Mouse (Mus musculus) liver, postnatal 0 days (tissue): ENCODE data around the gene Il4ra.

Experiments
- CTCF ChIP-seq: sonication (generic); IDR thresholded peaks from 2 replicates; pipeline ENCODE4 v1.5.1; 2016; ENCODE audit warnings: antibody characterized with exemption, low read depth
- EP300 ChIP-seq: IDR thresholded peaks from 2 replicates; pipeline ENCODE4 v1.6.1; 2016; ENCODE audit warnings: antibody characterized with exemption, low read depth, mild to moderate bottlenecking

GRCm38 (mm10) chr7:125511432-125511831 lies 40.5 kb upstream of the Il4ra start:
- no peak for TF ChIP-seq CTCF
- no peak for TF ChIP-seq EP300
